Mouse (Mus musculus) hindbrain, embryonic 10.5 days (tissue): ENCODE data around the gene Nap1l5. TPM values are rescaled to one million over a fixed set of nuclear protein-coding genes. Genes with fewer than 3 reads are reported as not detected.

Experiments used
- DNase-seq: peaks from one replicate; pipeline ENCODE4 v3.0.0-alpha.2; 2017; ENCODE audit warnings: low spot score
- H3K27ac ChIP-seq: fragments of 300-500 bp; sonication (generic); 2 replicates; pipeline ENCODE4 v1.5.1; 2016; ENCODE audit warnings: mild to moderate bottlenecking, moderate library complexity
- H3K27me3 ChIP-seq: fragments of 300-500 bp; sonication (generic); 2 replicates; pipeline ENCODE4 v1.6.1; 2016; ENCODE audit warnings: mild to moderate bottlenecking; ENCODE audit not compliant: poor library complexity, insufficient read depth, severe bottlenecking
- H3K36me3 ChIP-seq: fragments of 300-500 bp; sonication (generic); 2 replicates; pipeline ENCODE4 v1.6.1; 2016; ENCODE audit warnings: mild to moderate bottlenecking, moderate library complexity
- H3K4me1 ChIP-seq: fragments of 300-500 bp; sonication (generic); replicated peaks from 2 replicates; pipeline ENCODE4 v1.6.1; 2016; ENCODE audit warnings: mild to moderate bottlenecking
- H3K4me3 ChIP-seq: fragments of 300-500 bp; sonication (generic); 2 replicates; pipeline ENCODE4 v1.5.1; 2016; ENCODE audit warnings: mild to moderate bottlenecking, moderate library complexity
- H3K9me3 ChIP-seq: fragments of 300-500 bp; sonication (generic); 2 replicates; pipeline ENCODE4 v1.6.1; 2016; ENCODE audit warnings: mild to moderate bottlenecking, moderate library complexity
- WGBS: fragments of 180-500 bp; shearing (Covaris S2); methylation state at CpG from one replicate; pipeline ENCODE4 v1.1.7; 2016; 5-methylcytosine and 5-hydroxymethylcytosine counted together
- polyA plus RNA-seq: library from polyadenylated mRNA; unstranded; fragments of >200 nt; fragmentation: Nextera tagmentation; extraction: Ambion mirVana; gene quantifications from 2 replicates; pipeline ENCODE4 v1.2.1, GENCODE M21; 2016

Nap1l5 gene
- polyA plus RNA-seq, 1 experiment from 2014 or later, result 20.1 TPM

- H3K9me3 ChIP-seq, result no peaks in the 10 kb centered on the region
- no peaks in the 10 kb centered on the region for H3K36me3 ChIP-seq
- no peak for DNase-seq
- no peak overlapping the region for H3K4me3 ChIP-seq
- H3K27me3 ChIP-seq, result no peaks in the 10 kb centered on the region
- WGBS, result 68% methylated on average over 2 of the region's 2 CpGs
- H3K27ac ChIP-seq, result no peak overlapping the region
- H3K4me1 ChIP-seq, result no peaks in the 10 kb centered on the region
Observed at GRCm38 (mm10) chr6:58856494-58856893, 50.4 kb downstream of the Nap1l5 start.

- no peak for DNase-seq
- 93% methylated on average over 10 of the region's 10 CpGs for WGBS
Observed at GRCm38 (mm10) chr6:58855676-58856367, 51.1 kb downstream of the Nap1l5 start.

More at GRCm38 (mm10) chr6:58855676-58856367, 51.1 kb downstream of the Nap1l5 start:
- Histone ChIP-seq H3K4me1 (no peaks in the 10 kb centered on the region), H3K27ac (no peak overlapping the region), H3K27me3 (no peaks in the 10 kb centered on the region), H3K9me3 (no peaks in the 10 kb centered on the region), H3K4me3 (no peak overlapping the region), H3K36me3 (no peaks in the 10 kb centered on the region)

Other genes starting within 250 kb of the Nap1l5 start
- 5.2 and 6.8 TPM in 2 replicates for gene Herc3, start 75.6 kb downstream of the Nap1l5 start, polyA plus RNA-seq
- gene Fam13a, start 117.5 kb upstream of the Nap1l5 start, polyA plus RNA-seq, result 3.2 and 3.5 TPM in 2 replicates